In genomic region chr5:125271531-125272203, GRCm38 (mm10) we compare ENCODE assay signal across 9 mouse cellular contexts.
A peak's percentile ranks its signal among the peaks of the same experiment; 100 is the strongest.
DNase-seq lines count a peak whose midpoint lies in the region; ATAC-seq and TF ChIP-seq lines count a peak whose summit lies in the region.
"Had no signal": no experiment of that assay in that cellular context is flagged by ENCODE, and none has a peak within 500 bp of the region (broad histone marks: within the 10 kb centered on the region; RNA-seq: fewer than 3 reads in every experiment).

No protein-coding gene starts in this region.

- no peaks in the 10 kb centered on the region for H3K9me3 ChIP-seq in kidney, embryonic 14.5 days (ENCODE audit: control insufficient read depth, low read length)
- H3K9me3 ChIP-seq: embryonic facial prominence, embryonic 15.5 days had no signal

- H3K4me1 ChIP-seq in kidney, embryonic 14.5 days (ENCODE audit: control insufficient read depth, insufficient read depth, low read length), result peaks cover 6% of the 10 kb centered on the region
- H3K4me1 ChIP-seq in testis, adult 2 months (ENCODE audit: control insufficient read depth, insufficient read depth, low read length), result peaks cover 18% of the 10 kb centered on the region

- no peaks in the 10 kb centered on the region for H3K36me3 ChIP-seq in kidney, embryonic 14.5 days (ENCODE audit: control insufficient read depth, insufficient read depth, low read length)
- no peaks in the 10 kb centered on the region for H3K36me3 ChIP-seq in testis, adult 2 months (ENCODE audit: control insufficient read depth, insufficient read depth, low read length)
- H3K36me3 ChIP-seq: embryonic facial prominence, embryonic 15.5 days had no signal

- no peak overlapping the region for H3K27ac ChIP-seq in kidney, embryonic 14.5 days (ENCODE audit: low read depth, low read length)
- no peak overlapping the region for H3K27ac ChIP-seq in testis, adult 2 months (ENCODE audit: control insufficient read depth, insufficient read depth, low read depth, low read length)
- H3K27ac ChIP-seq: embryonic facial prominence, embryonic 15.5 days had no signal

- whole genome bisulfite sequencing in kidney, embryonic 14.5 days, result 11% methylated on average over 15 of the region's 15 CpGs

- peak; percentile 75 for ATAC-seq in activated CD4-positive, CD25-positive, alpha-beta regulatory T cell, adult 4 months
- 0 out of 2 replicates have a peak, but pooled peaks have one; percentile 7 for ATAC-seq in kidney, embryonic 14.5 days (ENCODE audit: low FRiP score, low TSS enrichment)

- peak; percentile 98 for TF ChIP-seq CTCF in testis, adult 2 months (IDR thresholded peaks at IDR 0.05; ENCODE audit: control insufficient read depth, insufficient read depth, insufficient replicate concordance, low read depth, low read length)

- H3K4me2 ChIP-seq in kidney, embryonic 14.5 days (replicated peaks; ENCODE audit: low read depth, low read length), result no peak overlapping the region
- H3K4me2 ChIP-seq: embryonic facial prominence, embryonic 15.5 days had no signal

- H3K9ac ChIP-seq in kidney, embryonic 14.5 days (ENCODE audit: low read depth, low read length), result no peak overlapping the region
- H3K9ac ChIP-seq: embryonic facial prominence, embryonic 15.5 days had no signal

- TF ChIP-seq POLR2A in testis, adult 2 months (IDR thresholded peaks at IDR 0.05; ENCODE audit: control insufficient read depth, low read depth, low read length), result no peak

- H3K4me3 ChIP-seq in kidney, embryonic 14.5 days (ENCODE audit: low read length), result no peak overlapping the region
- H3K4me3 ChIP-seq in testis, adult 2 months (ENCODE audit: control insufficient read depth, low read depth, low read length), result no peak overlapping the region
- H3K4me3 ChIP-seq: embryonic facial prominence, embryonic 15.5 days had no signal

- no peaks in the 10 kb centered on the region for H3K27me3 ChIP-seq in kidney, embryonic 14.5 days (ENCODE audit: control insufficient read depth, insufficient read depth, low read length)
- no peaks in the 10 kb centered on the region for H3K27me3 ChIP-seq in testis, adult 2 months (ENCODE audit: control insufficient read depth, insufficient read depth, low read length)
- H3K27me3 ChIP-seq: embryonic facial prominence, embryonic 15.5 days had no signal

- DNase-seq in 3T3-L1 (ENCODE audit: low read depth, low spot score) (peak; percentile 98), liver (peak; percentile 80)
- peak; percentile 93 for DNase-seq in embryo, embryonic 10 days (ENCODE audit: low spot score)
- DNase-seq in gastrocnemius, postnatal 25 days, result peak; percentile 69
- peak; percentile 86 for DNase-seq in naive thymus-derived CD4-positive, alpha-beta T cell, adult 2 months (ENCODE audit: low read depth)
